Mouse (Mus musculus): ENCODE measurements around the gene Rapgef4. TPM values are rescaled to one million over a fixed set of nuclear protein-coding genes. Genes with fewer than 3 reads are reported as not detected.

The Rapgef4 gene
- total RNA-seq, 1 experiment, result 3.4 TPM

GRCm38 (mm10) chr2:72226006-72226405 lies 245.0 kb downstream of the Rapgef4 start:
- no peak for TF ChIP-seq ZC3H11A (IDR thresholded peaks at IDR 0.05; ENCODE audit: borderline replicate concordance, low read depth, low read length)
- TF ChIP-seq HCFC1 (IDR thresholded peaks at IDR 0.05; ENCODE audit: borderline replicate concordance, insufficient read depth, low read length), result no peak
- TF ChIP-seq ZNF384 (IDR thresholded peaks at IDR 0.05; ENCODE audit: low read depth, low read length), result no peak
- no peak for TF ChIP-seq MAFK (IDR thresholded peaks at IDR 0.05; ENCODE audit: insufficient read depth, low read depth, low read length)
- TF ChIP-seq CHD2 (IDR thresholded peaks at IDR 0.05; ENCODE audit: low read depth, low read length), result no peak
- Histone ChIP-seq H3K36me3 (ENCODE audit: control insufficient read depth, insufficient read depth, low read length, poor library complexity, severe bottlenecking) (no peaks in the 10 kb centered on the region), H3K9ac (ENCODE audit: insufficient read depth, low read depth, low read length, poor library complexity, severe bottlenecking) (no peak overlapping the region), H3K4me1 (ENCODE audit: control insufficient read depth in 2 of 2, insufficient read depth in 2 of 2, low read length in 2 of 2, poor library complexity in 1 of 2) (no peaks in the 10 kb centered on the region), H3K9me3 (ENCODE audit: control insufficient read depth, insufficient read depth, low read depth, low read length) (no peaks in the 10 kb centered on the region), H3K27ac (ENCODE audit: insufficient read depth, low read depth, low read length, poor library complexity, severe bottlenecking) (no peak overlapping the region), H3K4me3 (ENCODE audit: insufficient read depth in 1 of 2, low read depth in 1 of 2, low read length in 2 of 2, poor library complexity in 1 of 2, severe bottlenecking in 1 of 2) (no peak overlapping the region)
- DNase-seq (ENCODE audit: low read depth, low spot score), result no peak
- in situ Hi-C loops (cut with MboI; ENCODE audit: low sequenced_read_pairs in 2 of 2, unreplicated experiment in 2 of 2), result loop anchor here in 1 of 2 experiments (25.0 kb wide), 1 partner anchor 1061 kb away; no protein-coding TSS in a partner anchor

- in situ Hi-C loops (cut with MboI; ENCODE audit: low sequenced_read_pairs in 2 of 2, unreplicated experiment in 2 of 2), result loop anchor here in 1 of 2 experiments (25.0 kb wide), 1 partner anchor 1060 kb away; no protein-coding TSS in a partner anchor
- DNase-seq (ENCODE audit: low read depth, low spot score), result no peak
- no peak overlapping the region for H3K27ac ChIP-seq (ENCODE audit: insufficient read depth, low read depth, low read length, poor library complexity, severe bottlenecking)
- H3K9me3 ChIP-seq (ENCODE audit: control insufficient read depth, insufficient read depth, low read depth, low read length), result no peaks in the 10 kb centered on the region
- H3K4me3 ChIP-seq (ENCODE audit: insufficient read depth in 1 of 2, low read depth in 1 of 2, low read length in 2 of 2, poor library complexity in 1 of 2, severe bottlenecking in 1 of 2), result no peak overlapping the region
- H3K4me1 ChIP-seq (ENCODE audit: control insufficient read depth in 2 of 2, insufficient read depth in 2 of 2, low read length in 2 of 2, poor library complexity in 1 of 2), result no peaks in the 10 kb centered on the region
- TF ChIP-seq ZC3H11A (IDR thresholded peaks at IDR 0.05; ENCODE audit: borderline replicate concordance, low read depth, low read length) (no peak), ZNF384 (IDR thresholded peaks at IDR 0.05; ENCODE audit: low read depth, low read length) (no peak), CHD2 (IDR thresholded peaks at IDR 0.05; ENCODE audit: low read depth, low read length) (no peak), MAFK (IDR thresholded peaks at IDR 0.05; ENCODE audit: insufficient read depth, low read depth, low read length) (0 out of 2 replicates have a peak, but pooled peaks have one; percentile 5), HCFC1 (IDR thresholded peaks at IDR 0.05; ENCODE audit: borderline replicate concordance, insufficient read depth, low read length) (no peak)
- H3K36me3 ChIP-seq (ENCODE audit: control insufficient read depth, insufficient read depth, low read length, poor library complexity, severe bottlenecking), result no peaks in the 10 kb centered on the region
- H3K9ac ChIP-seq (ENCODE audit: insufficient read depth, low read depth, low read length, poor library complexity, severe bottlenecking), result no peak overlapping the region
Observed at GRCm38 (mm10) chr2:72227416-72227815, 246.4 kb downstream of the Rapgef4 start.

GRCm38 (mm10) chr2:72228881-72229280 lies 247.8 kb downstream of the Rapgef4 start:
- Histone ChIP-seq H3K4me1 (ENCODE audit: control insufficient read depth in 2 of 2, insufficient read depth in 2 of 2, low read length in 2 of 2, poor library complexity in 1 of 2) (no peaks in the 10 kb centered on the region), H3K36me3 (ENCODE audit: control insufficient read depth, insufficient read depth, low read length, poor library complexity, severe bottlenecking) (no peaks in the 10 kb centered on the region), H3K9me3 (ENCODE audit: control insufficient read depth, insufficient read depth, low read depth, low read length) (no peaks in the 10 kb centered on the region), H3K9ac (ENCODE audit: insufficient read depth, low read depth, low read length, poor library complexity, severe bottlenecking) (no peak overlapping the region), H3K4me3 (ENCODE audit: insufficient read depth in 1 of 2, low read depth in 1 of 2, low read length in 2 of 2, poor library complexity in 1 of 2, severe bottlenecking in 1 of 2) (peak overlapping the region; percentile 8 to 10; a peak in 2 of 4 replicates), H3K27ac (ENCODE audit: insufficient read depth, low read depth, low read length, poor library complexity, severe bottlenecking) (no peak overlapping the region)
- DNase-seq (ENCODE audit: low read depth, low spot score), result no peak
- in situ Hi-C loops (cut with MboI; ENCODE audit: low sequenced_read_pairs in 2 of 2, unreplicated experiment in 2 of 2), result loop anchor here in 1 of 2 experiments (25.0 kb wide), 1 partner anchor 1058 kb away; no protein-coding TSS in a partner anchor
- no peak for TF ChIP-seq CHD2 (IDR thresholded peaks at IDR 0.05; ENCODE audit: low read depth, low read length)
- no peak for TF ChIP-seq ZNF384 (IDR thresholded peaks at IDR 0.05; ENCODE audit: low read depth, low read length)
- no peak for TF ChIP-seq MAFK (IDR thresholded peaks at IDR 0.05; ENCODE audit: insufficient read depth, low read depth, low read length)
- TF ChIP-seq HCFC1 (IDR thresholded peaks at IDR 0.05; ENCODE audit: borderline replicate concordance, insufficient read depth, low read length), result no peak
- no peak for TF ChIP-seq ZC3H11A (IDR thresholded peaks at IDR 0.05; ENCODE audit: borderline replicate concordance, low read depth, low read length)

GRCm38 (mm10) chr2:72230545-72230944 lies 249.5 kb downstream of the Rapgef4 start:
- H3K36me3 ChIP-seq (ENCODE audit: control insufficient read depth, insufficient read depth, low read length, poor library complexity, severe bottlenecking), result no peaks in the 10 kb centered on the region
- no peak overlapping the region for H3K9ac ChIP-seq (ENCODE audit: insufficient read depth, low read depth, low read length, poor library complexity, severe bottlenecking)
- no peak for DNase-seq (ENCODE audit: low read depth, low spot score)
- no peaks in the 10 kb centered on the region for H3K4me1 ChIP-seq (ENCODE audit: control insufficient read depth in 2 of 2, insufficient read depth in 2 of 2, low read length in 2 of 2, poor library complexity in 1 of 2)
- no peaks in the 10 kb centered on the region for H3K9me3 ChIP-seq (ENCODE audit: control insufficient read depth, insufficient read depth, low read depth, low read length)
- in situ Hi-C loops (cut with MboI; ENCODE audit: low sequenced_read_pairs in 2 of 2, unreplicated experiment in 2 of 2), result loop anchor here in 1 of 2 experiments (25.0 kb wide), 1 partner anchor 1057 kb away; no protein-coding TSS in a partner anchor
- H3K4me3 ChIP-seq (ENCODE audit: insufficient read depth in 1 of 2, low read depth in 1 of 2, low read length in 2 of 2, poor library complexity in 1 of 2, severe bottlenecking in 1 of 2), result no peak overlapping the region
- H3K27ac ChIP-seq (ENCODE audit: insufficient read depth, low read depth, low read length, poor library complexity, severe bottlenecking), result no peak overlapping the region
- no peak for TF ChIP-seq ZC3H11A (IDR thresholded peaks at IDR 0.05; ENCODE audit: borderline replicate concordance, low read depth, low read length)
- TF ChIP-seq CHD2 (IDR thresholded peaks at IDR 0.05; ENCODE audit: low read depth, low read length), result no peak
- TF ChIP-seq HCFC1 (IDR thresholded peaks at IDR 0.05; ENCODE audit: borderline replicate concordance, insufficient read depth, low read length), result no peak
- TF ChIP-seq MAFK (IDR thresholded peaks at IDR 0.05; ENCODE audit: insufficient read depth, low read depth, low read length), result no peak
- TF ChIP-seq ZNF384 (IDR thresholded peaks at IDR 0.05; ENCODE audit: low read depth, low read length), result no peak

Data from ES-E14 (cell line).